ENCODE assay signal across 24 mouse cellular contexts in the genomic region with DNA sequence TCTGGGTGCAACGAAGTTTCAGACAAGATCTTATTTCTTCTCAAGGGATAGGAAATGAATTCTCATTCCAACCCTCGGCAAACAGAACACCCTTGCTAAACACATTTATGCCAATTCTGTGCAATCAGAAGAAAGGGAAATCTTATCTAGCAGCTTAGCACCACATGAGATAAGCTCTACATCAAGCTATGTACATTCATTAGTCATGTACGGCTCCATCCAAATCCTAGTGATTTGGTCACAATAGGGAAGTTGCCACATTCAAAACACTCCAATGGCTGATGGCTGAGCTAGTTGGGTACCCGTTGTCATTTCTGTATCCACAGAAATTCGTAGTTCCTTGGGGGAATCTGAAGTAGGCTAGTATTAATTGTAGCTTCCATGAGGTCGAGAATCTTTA.
A peak's percentile ranks its signal among the peaks of the same experiment; 100 is the strongest.
DNase-seq lines count a peak whose midpoint lies in the region; ATAC-seq and TF ChIP-seq lines count a peak whose summit lies in the region.
"Had no signal": no experiment of that assay in that cellular context is flagged by ENCODE, and none has a peak within 500 bp of the region (broad histone marks: within the 10 kb centered on the region; RNA-seq: fewer than 3 reads in every experiment).

No protein-coding gene starts in this region.

- H3K27me3 ChIP-seq in G1E (ENCODE audit: insufficient read depth, low read length) = no peaks in the 10 kb centered on the region
- no peaks in the 10 kb centered on the region for H3K27me3 ChIP-seq in stomach, embryonic 14.5 days (ENCODE audit: control insufficient read depth, insufficient read depth, low read length)
- H3K27me3 ChIP-seq in stomach, embryonic 16.5 days (ENCODE audit: control insufficient read depth, insufficient read depth, low read length) = no peaks in the 10 kb centered on the region
- H3K27me3 ChIP-seq: embryonic facial prominence, embryonic 13.5 days; embryonic facial prominence, embryonic 15.5 days; forebrain, embryonic 12.5 days; Patski had no signal

- H3K9me3 ChIP-seq in G1E (replicated peaks) = no peaks in the 10 kb centered on the region
- H3K9me3 ChIP-seq in stomach, embryonic 14.5 days (ENCODE audit: control insufficient read depth, low read depth, low read length) = no peaks in the 10 kb centered on the region
- no peaks in the 10 kb centered on the region for H3K9me3 ChIP-seq in stomach, embryonic 16.5 days (replicated peaks; ENCODE audit: control insufficient read depth, low read length)
- H3K9me3 ChIP-seq: embryonic facial prominence, embryonic 13.5 days; embryonic facial prominence, embryonic 15.5 days; forebrain, embryonic 10.5 days; forebrain, embryonic 12.5 days had no signal

- H3K36me3 ChIP-seq in G1E (replicated peaks) = peaks cover 3% of the 10 kb centered on the region
- no peaks in the 10 kb centered on the region for H3K36me3 ChIP-seq in stomach, embryonic 14.5 days (ENCODE audit: control insufficient read depth, insufficient read depth, low read length)
- no peaks in the 10 kb centered on the region for H3K36me3 ChIP-seq in stomach, embryonic 16.5 days (ENCODE audit: control insufficient read depth, insufficient read depth, low read length)
- H3K36me3 ChIP-seq: embryonic facial prominence, embryonic 13.5 days; embryonic facial prominence, embryonic 15.5 days; forebrain, embryonic 10.5 days; forebrain, embryonic 12.5 days had no signal

- no peak overlapping the region for H3K4me2 ChIP-seq in stomach, embryonic 14.5 days (replicated peaks; ENCODE audit: low read depth, low read length)
- H3K4me2 ChIP-seq in stomach, embryonic 16.5 days (ENCODE audit: low read depth, low read length) = no peak overlapping the region
- H3K4me2 ChIP-seq: embryonic facial prominence, embryonic 13.5 days; embryonic facial prominence, embryonic 15.5 days; forebrain, embryonic 12.5 days had no signal

- DNase-seq in G1E (ENCODE audit: low spot score) = no peak
- no peak for DNase-seq in layer of hippocampus, adult 11-12 months (ENCODE audit: low spot score)
- DNase-seq in cerebellum, adult 11 months = no peak
- DNase-seq: adrenal gland, adult 8-10 months; adrenal gland, postnatal 14 days; adrenal gland, postnatal 36 days; cerebellum, adult 18-20 months; cerebellum, adult 8-10 months; cerebellum, adult 9-11 months; cerebellum, postnatal 14 days; cerebellum, postnatal 36 days; embryo, embryonic 11 days had no signal

- peak; percentile 25 for ATAC-seq in G1E (ENCODE audit: extremely low read depth, insufficient number of reproducible peaks, low FRiP score, poor library complexity, severe bottlenecking)
- 0 out of 2 replicates have a peak, but pooled peaks have one; percentile 56 for ATAC-seq in stomach, embryonic 14.5 days (ENCODE audit: insufficient number of reproducible peaks, insufficient read depth, low FRiP score, low read depth)
- ATAC-seq in stomach, embryonic 16.5 days (ENCODE audit: insufficient read depth, low FRiP score) = peak; percentile 75
- no peak for ATAC-seq in inflammation-experienced regulatory T-cells, adult 6 months
- ATAC-seq: activated CD4-positive, CD25-positive, alpha-beta regulatory T cell, adult 4 months; forebrain, embryonic 14.5 days; forebrain, embryonic 16.5 days; Patski had no signal

- H3K9ac ChIP-seq in stomach, embryonic 14.5 days (replicated peaks; ENCODE audit: low read depth, low read length) = no peak overlapping the region
- no peak overlapping the region for H3K9ac ChIP-seq in stomach, embryonic 16.5 days (ENCODE audit: low read length)
- H3K9ac ChIP-seq: embryonic facial prominence, embryonic 13.5 days; embryonic facial prominence, embryonic 15.5 days; forebrain, embryonic 12.5 days had no signal

- H3K27ac ChIP-seq in stomach, embryonic 14.5 days (ENCODE audit: low read length) = no peak overlapping the region
- no peak overlapping the region for H3K27ac ChIP-seq in stomach, embryonic 16.5 days (ENCODE audit: low read length)
- H3K27ac ChIP-seq: embryonic facial prominence, embryonic 13.5 days; embryonic facial prominence, embryonic 15.5 days; forebrain, embryonic 10.5 days; forebrain, embryonic 12.5 days had no signal

- no peak for TF ChIP-seq CTCF in G1E (IDR thresholded peaks at IDR 0.05; ENCODE audit: low read depth, low read length)

- WGBS in stomach, embryonic 14.5 days = 69% methylated on average over 6 of the region's 6 CpGs
- 60% methylated on average over 6 of the region's 6 CpGs for WGBS in stomach, embryonic 16.5 days

- peaks cover 45% of the 10 kb centered on the region for H3K4me1 ChIP-seq in G1E (ENCODE audit: insufficient read depth, low read depth, low read length)
- H3K4me1 ChIP-seq in stomach, embryonic 14.5 days (ENCODE audit: control insufficient read depth, insufficient read depth, low read length) = no peaks in the 10 kb centered on the region
- no peaks in the 10 kb centered on the region for H3K4me1 ChIP-seq in stomach, embryonic 16.5 days (ENCODE audit: control insufficient read depth, insufficient read depth, low read length)
- H3K4me1 ChIP-seq: embryonic facial prominence, embryonic 13.5 days; embryonic facial prominence, embryonic 15.5 days; forebrain, embryonic 10.5 days; forebrain, embryonic 12.5 days had no signal

- no peak overlapping the region for H3K4me3 ChIP-seq in G1E (ENCODE audit: low read depth, low read length)
- H3K4me3 ChIP-seq in stomach, embryonic 14.5 days (ENCODE audit: low read depth, low read length) = no peak overlapping the region
- H3K4me3 ChIP-seq in stomach, embryonic 16.5 days (replicated peaks; ENCODE audit: low read length) = no peak overlapping the region
- H3K4me3 ChIP-seq: embryonic facial prominence, embryonic 13.5 days; embryonic facial prominence, embryonic 15.5 days; erythroblast, embryonic 14.5 days; forebrain, embryonic 10.5 days; forebrain, embryonic 12.5 days had no signal
